Mouse (Mus musculus) heart, adult 2 months (tissue): ENCODE data around the gene Treml4. TPM values are rescaled to one million over a fixed set of nuclear protein-coding genes. Genes with fewer than 3 reads are reported as not detected.

Experiments used
- DNase-seq, 2 experiments: peaks; one replicate each; pipeline ENCODE4 v3.0.0; 2021
- H3K27ac ChIP-seq: fragments of 200-600 bp; 2 replicates; pipeline ENCODE4 v1.8.1; 2022
- H3K27me3 ChIP-seq: fragments of 200-500 bp; 2 replicates; pipeline ENCODE4 v1.6.1; 2012; ENCODE audit warnings: mild to moderate bottlenecking, low read length, inconsistent platforms, mixed read lengths; ENCODE audit not compliant: control insufficient read depth, insufficient read depth
- H3K36me3 ChIP-seq: fragments of 200-500 bp; 2 replicates; pipeline ENCODE4 v1.6.1; 2012; ENCODE audit warnings: low read length, inconsistent platforms; ENCODE audit not compliant: control insufficient read depth, insufficient read depth
- H3K4me1 ChIP-seq: fragments of 200-500 bp; 2 replicates; pipeline ENCODE4 v1.6.1; 2011; ENCODE audit warnings: low read length; ENCODE audit not compliant: control insufficient read depth, insufficient read depth
- H3K4me3 ChIP-seq: fragments of 200-600 bp; 2 replicates; pipeline ENCODE4 v1.8.1; 2022
- H3K79me2 ChIP-seq: fragments of 200-500 bp; replicated peaks from 2 replicates; pipeline ENCODE4 v1.6.1; 2012; ENCODE audit warnings: mild to moderate bottlenecking, inconsistent platforms, low read length, moderate library complexity, mixed read lengths; ENCODE audit not compliant: control insufficient read depth, insufficient read depth
- H3K9ac ChIP-seq: fragments of 200-500 bp; 2 replicates; pipeline ENCODE4 v1.6.1; 2012; ENCODE audit warnings: low read depth, mild to moderate bottlenecking, control low read depth, inconsistent platforms, low read length, mixed read lengths
- CTCF ChIP-seq: fragments of 200-600 bp; IDR thresholded peaks from 2 replicates; pipeline ENCODE4 v1.8.1; 2022; ENCODE audit warnings: antibody characterized with exemption, mild to moderate bottlenecking, moderate library complexity
- EP300 ChIP-seq: fragments of 200-500 bp; IDR thresholded peaks from 2 replicates; pipeline ENCODE4 v1.6.1; 2011; ENCODE audit warnings: low read depth, low read length, control low read depth; ENCODE audit not compliant: insufficient read depth
- POLR2A ChIP-seq: fragments of 200-500 bp; IDR thresholded peaks from 2 replicates; pipeline ENCODE4 v1.6.1; 2011; ENCODE audit warnings: mild to moderate bottlenecking, low read depth, low read length, control low read depth; ENCODE audit not compliant: insufficient read depth
- WGBS: fragments of 180-500 bp; shearing (Covaris S2); methylation state at CpG from one replicate; pipeline ENCODE4 v1.1.7; 2018; 5-methylcytosine and 5-hydroxymethylcytosine counted together
- intact Hi-C: fragments of 180-260 bp; cut with DNase I; formaldehyde crosslinking; loops from one replicate; pipeline ENCODE4 v1.15.1; 2025
- long read RNA-seq: library from polyadenylated mRNA; stranded (forward); transcript quantifications from one replicate; pipeline ENCODE4 v2.0.0, GENCODE M21; 2021
- polyA plus RNA-seq: library from polyadenylated mRNA; depleted of rRNA; stranded (reverse); fragments of >200 nt; gene quantifications from 2 replicates; pipeline ENCODE4 v1.2.3, GENCODE M21; 2012; rRNA removed
- total RNA-seq, 2 experiments: library from RNA; stranded (reverse); gene quantifications; 2 replicates each; pipeline ENCODE4 v1.2.3; 2021

The Treml4 gene
- under 1 TPM in 1 of 2 experiments, not detected in 1; 0.31 TPM for total RNA-seq
- 0.76 and 1.9 TPM in 2 replicates for polyA plus RNA-seq
- long read RNA-seq, result 0 reads

GRCm38 (mm10) chr17:48263741-48264362 lies at the start of gene Treml4:
Gene Treml4, plus strand, starts transcription at chr17:48264295.
- DNase-seq, result no peak
- 70% methylated on average over 3 of the region's 3 CpGs for WGBS
- Histone ChIP-seq H3K36me3 (no peaks in the 10 kb centered on the region), H3K79me2 (no peaks in the 10 kb centered on the region), H3K27me3 (no peaks in the 10 kb centered on the region), H3K27ac (no peak within 1 kb of the TSS), H3K4me1 (no peaks in the 10 kb centered on the region), H3K4me3 (no peak within 1 kb of the TSS), H3K9ac (no peak within 1 kb of the TSS)
- TF ChIP-seq POLR2A (no peak), CTCF (no peak), EP300 (no peak)
- intact Hi-C loops, result no loop called here

GRCm38 (mm10) chr17:48215429-48215828 lies 48.7 kb upstream of the Treml4 start:
- H3K36me3 ChIP-seq, result no peaks in the 10 kb centered on the region
- H3K9ac ChIP-seq, result no peak overlapping the region
- WGBS, result 78% methylated on average over 1 of the region's 1 CpGs
- H3K79me2 ChIP-seq, result no peaks in the 10 kb centered on the region
- H3K4me1 ChIP-seq, result no peaks in the 10 kb centered on the region
- H3K27me3 ChIP-seq, result no peaks in the 10 kb centered on the region
- intact Hi-C loops, result no loop called here
- DNase-seq, result no peak
- H3K4me3 ChIP-seq, result no peak overlapping the region
- no peak for TF ChIP-seq EP300
- no peak for TF ChIP-seq POLR2A
- TF ChIP-seq CTCF, result no peak
- H3K27ac ChIP-seq, result no peak overlapping the region

DNA sequence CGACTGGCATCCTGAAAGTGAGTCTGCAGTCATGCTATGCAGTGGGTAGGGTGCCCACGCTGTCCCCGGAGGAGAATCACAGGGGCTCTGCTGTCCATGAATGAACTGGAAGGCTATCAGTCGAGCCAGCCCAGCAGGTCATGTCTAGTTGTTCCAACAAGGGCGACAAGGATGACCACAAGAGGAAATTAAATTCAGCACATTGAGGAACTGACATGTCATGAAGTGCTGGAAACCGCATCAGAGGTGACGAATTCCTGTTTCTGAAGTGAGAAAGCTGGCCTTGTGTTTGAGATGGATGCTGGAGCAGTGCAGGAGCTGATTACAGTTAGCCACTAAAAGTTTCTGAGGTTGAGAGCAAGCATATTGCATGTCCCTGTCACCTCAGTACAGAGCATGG lies 33.4 kb upstream of the Treml4 start:
- Histone ChIP-seq H3K27me3 (no peaks in the 10 kb centered on the region), H3K9ac (no peak overlapping the region), H3K4me3 (no peak overlapping the region), H3K79me2 (no peaks in the 10 kb centered on the region), H3K4me1 (no peaks in the 10 kb centered on the region), H3K36me3 (no peaks in the 10 kb centered on the region), H3K27ac (no peak overlapping the region)
- WGBS, result 71% methylated on average over 7 of the region's 7 CpGs
- TF ChIP-seq POLR2A (no peak), CTCF (no peak), EP300 (no peak)
- DNase-seq, result no peak
- intact Hi-C loops, result no loop called here

GRCm38 (mm10) chr17:48232518-48232917 lies 31.6 kb upstream of the Treml4 start, which contains the start of gene Trem1:
Gene Trem1, plus strand, starts transcription at chr17:48232768.
- 66% methylated on average over 6 of the region's 6 CpGs for WGBS
- intact Hi-C loops, result no loop called here
- no peaks in the 10 kb centered on the region for H3K36me3 ChIP-seq
- H3K9ac ChIP-seq, result no peak within 1 kb of the TSS
- H3K27ac ChIP-seq, result no peak within 1 kb of the TSS
- TF ChIP-seq CTCF, result no peak
- TF ChIP-seq EP300, result no peak
- no peak for TF ChIP-seq POLR2A
- DNase-seq, result no peak
- no peak within 1 kb of the TSS for H3K4me3 ChIP-seq
- H3K4me1 ChIP-seq, result no peaks in the 10 kb centered on the region
- no peaks in the 10 kb centered on the region for H3K79me2 ChIP-seq
- no peaks in the 10 kb centered on the region for H3K27me3 ChIP-seq

DNA sequence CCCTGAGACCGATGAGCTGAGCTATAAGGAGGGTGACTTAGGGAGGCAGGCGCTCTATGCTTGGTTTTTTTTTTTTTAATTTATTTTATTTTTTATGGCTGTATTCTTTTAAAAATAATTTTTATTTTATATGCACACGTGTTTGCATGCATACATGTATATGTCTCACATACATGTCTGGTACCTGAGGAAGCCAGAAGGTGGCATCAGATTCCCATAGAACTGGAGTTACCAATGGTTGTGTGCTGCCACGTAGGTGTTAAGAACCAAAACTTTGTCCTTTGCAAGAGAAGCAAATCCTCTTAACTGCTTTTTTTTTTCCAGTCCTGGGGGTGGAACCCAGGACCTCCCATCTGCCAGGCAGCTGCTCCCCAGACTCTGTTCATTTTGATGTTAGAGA lies 30.3 kb upstream of the Treml4 start:
- no peak overlapping the region for H3K27ac ChIP-seq
- H3K79me2 ChIP-seq, result no peaks in the 10 kb centered on the region
- 87% methylated on average over 4 of the region's 4 CpGs for WGBS
- H3K4me1 ChIP-seq, result no peaks in the 10 kb centered on the region
- H3K36me3 ChIP-seq, result no peaks in the 10 kb centered on the region
- no peak for DNase-seq
- intact Hi-C loops, result no loop called here
- no peak overlapping the region for H3K9ac ChIP-seq
- no peak overlapping the region for H3K4me3 ChIP-seq
- no peaks in the 10 kb centered on the region for H3K27me3 ChIP-seq
- TF ChIP-seq POLR2A (no peak), CTCF (no peak), EP300 (no peak)

GRCm38 (mm10) chr17:48234550-48234949 lies 29.5 kb upstream of the Treml4 start:
- TF ChIP-seq EP300, result no peak
- no peak for TF ChIP-seq CTCF
- TF ChIP-seq POLR2A, result no peak
- Histone ChIP-seq H3K36me3 (no peaks in the 10 kb centered on the region), H3K4me3 (no peak overlapping the region), H3K27ac (no peak overlapping the region), H3K9ac (no peak overlapping the region), H3K4me1 (no peaks in the 10 kb centered on the region), H3K79me2 (no peaks in the 10 kb centered on the region), H3K27me3 (no peaks in the 10 kb centered on the region)
- DNase-seq, result no peak
- WGBS, result 64% methylated on average over 5 of the region's 5 CpGs
- intact Hi-C loops, result no loop called here
